Mouse (Mus musculus) liver, embryonic 16.5 days (tissue): ENCODE data around the gene Prmt2. TPM values are rescaled to one million over a fixed set of nuclear protein-coding genes. Genes with fewer than 3 reads are reported as not detected.

Experiments used
- ATAC-seq: fragments of 200-750 bp; cut with Nextera tagmentation; 2 replicates; pipeline ENCODE4 v1.8.0; 2017; ENCODE audit warnings: low read depth, mild to moderate bottlenecking, moderate number of reproducible peaks, moderate library complexity
- H3K27ac ChIP-seq: fragments of 300-500 bp; sonication (generic); 2 replicates; pipeline ENCODE4 v1.5.1; 2014; ENCODE audit warnings: mild to moderate bottlenecking, low read length
- H3K27me3 ChIP-seq: fragments of 300-500 bp; sonication (generic); 2 replicates; pipeline ENCODE4 v1.6.1; 2014; ENCODE audit warnings: low read depth, low read length, mixed read lengths; ENCODE audit not compliant: control insufficient read depth, insufficient read depth
- H3K36me3 ChIP-seq: fragments of 300-500 bp; sonication (generic); 2 replicates; pipeline ENCODE4 v1.6.1; 2014; ENCODE audit warnings: mild to moderate bottlenecking; ENCODE audit not compliant: control insufficient read depth, insufficient read depth
- H3K4me1 ChIP-seq: fragments of 300-500 bp; sonication (generic); 2 replicates; pipeline ENCODE4 v1.6.1; 2014; ENCODE audit warnings: low read depth, low read length, mixed read lengths; ENCODE audit not compliant: control insufficient read depth
- H3K4me2 ChIP-seq: fragments of 300-500 bp; sonication (generic); 2 replicates; pipeline ENCODE4 v1.6.1; 2014; ENCODE audit warnings: low read depth, low read length, mixed read lengths
- H3K4me3 ChIP-seq: fragments of 300-500 bp; sonication (generic); 2 replicates; pipeline ENCODE4 v1.5.1; 2014; ENCODE audit warnings: low read depth, mild to moderate bottlenecking, low read length
- H3K9ac ChIP-seq: fragments of 300-500 bp; sonication (generic); 2 replicates; pipeline ENCODE4 v1.6.1; 2014; ENCODE audit warnings: low read depth, low read length
- H3K9me3 ChIP-seq: fragments of 300-500 bp; sonication (generic); replicated peaks from 2 replicates; pipeline ENCODE4 v1.6.1; 2016; ENCODE audit warnings: low read length; ENCODE audit not compliant: control insufficient read depth
- WGBS: fragments of 180-500 bp; shearing (Covaris S2); extraction: QIAGEN DNeasy Blood & Tissue Kit; methylation state at CpG from one replicate; pipeline ENCODE4 v1.1.7; 2014; ENCODE audit not compliant: insufficient replicate concordance; 5-methylcytosine and 5-hydroxymethylcytosine counted together
- microRNA counts: library from miRNA; unstranded; fragments of <30 nt; microRNA quantifications from one replicate; lab custom pipeline; 2016
- microRNA-seq: library from miRNA; unstranded; fragments of <30 nt; microRNA quantifications from one replicate; pipeline ENCODE4, GENCODE M21; 2016
- polyA plus RNA-seq: library from polyadenylated mRNA; unstranded; fragments of >200 nt; fragmentation: Nextera tagmentation; extraction: Ambion mirVana; gene quantifications from 2 replicates; pipeline ENCODE4 v1.2.1, GENCODE M21; 2015

The Prmt2 gene
- polyA plus RNA-seq, 1 experiment from 2014 or later = 5.6 TPM

- no peak overlapping the region for H3K4me3 ChIP-seq
- 55% methylated on average over 5 of the region's 5 CpGs for WGBS
- no peaks in the 10 kb centered on the region for H3K4me1 ChIP-seq
- no peaks in the 10 kb centered on the region for H3K36me3 ChIP-seq
- H3K27ac ChIP-seq = no peak overlapping the region
- H3K9ac ChIP-seq = no peak overlapping the region
- no peak for ATAC-seq
- H3K9me3 ChIP-seq = no peaks in the 10 kb centered on the region
- H3K4me2 ChIP-seq = no peak overlapping the region
- H3K27me3 ChIP-seq = no peaks in the 10 kb centered on the region
Observed at GRCm38 (mm10) chr10:76157528-76157927, 80.1 kb downstream of the Prmt2 start.

MicroRNAs encoded within 50 kb of the gene (microRNA counts, 519-probe panel; counts per million panel counts)
- microRNA mmu-miR-678 (lab: Ali Mortazavi, UCI) = 1,680 counts per million, percentile 18 among the panel's probes with 10 or more counts

Small RNA genes lying within 50 kb of the gene (microRNA-seq; reads per million reads assigned to microRNA genes)
- not detected for gene Mir678

Other genes starting within 250 kb of the Prmt2 start
- gene Zfp280b, start 205.2 kb downstream of the Prmt2 start, polyA plus RNA-seq = 11.3 TPM in 2 replicates
- 0.11 and 0.18 TPM in 2 replicates for gene Slc5a4b, start 126.9 kb downstream of the Prmt2 start, polyA plus RNA-seq
- not detected in 2 replicates for gene Slc5a4a, start 90.4 kb downstream of the Prmt2 start, polyA plus RNA-seq
- 0.09 and 0.12 TPM in 2 replicates for gene S100b, start 16.0 kb upstream of the Prmt2 start, polyA plus RNA-seq
- 1.1 and 1.6 TPM in 2 replicates for gene Dip2a, start 107.4 kb upstream of the Prmt2 start, polyA plus RNA-seq
- gene AC141477.1, start 202.6 kb upstream of the Prmt2 start, polyA plus RNA-seq = not detected in 2 replicates
- gene Pcnt, start 204.9 kb upstream of the Prmt2 start, polyA plus RNA-seq = 7.5 and 7.9 TPM in 2 replicates
- not detected in 2 replicates for gene 2610028H24Rik, start 211.2 kb upstream of the Prmt2 start, polyA plus RNA-seq
- 19.3 and 21.4 TPM in 2 replicates for gene Mcm3ap, start 231.1 kb upstream of the Prmt2 start, polyA plus RNA-seq
- 2.3 and 2.4 TPM in 2 replicates for gene Ybey, start 231.2 kb upstream of the Prmt2 start, polyA plus RNA-seq